Mouse (Mus musculus) testis, adult 2 months (tissue): Measurements from ENCODE around the gene Tcerg1l.

Experiments used
- CTCF ChIP-seq: fragments of 200-500 bp; IDR thresholded peaks from 2 replicates; pipeline ENCODE4 v1.5.1; 2012; ENCODE audit warnings: low read depth, mild to moderate bottlenecking, inconsistent platforms, low read length, moderate library complexity; ENCODE audit not compliant: control insufficient read depth, insufficient read depth, insufficient replicate concordance
- POLR2A ChIP-seq: fragments of 200-500 bp; IDR thresholded peaks from 2 replicates; pipeline ENCODE4 v1.6.1; 2012; ENCODE audit warnings: low read depth, mild to moderate bottlenecking, inconsistent platforms, low read length, moderate library complexity; ENCODE audit not compliant: control insufficient read depth

GRCm38 (mm10) chr7:138429916-138430315 lies 32.4 kb upstream of the Tcerg1l start:
- no peak for TF ChIP-seq CTCF
- no peak for TF ChIP-seq POLR2A
